Mouse (Mus musculus): ENCODE data around the gene Crybg1. TPM values are rescaled to one million over a fixed set of nuclear protein-coding genes. Genes with fewer than 3 reads are reported as not detected.

Crybg1 gene
- total and polyA plus RNA-seq, 3 experiments, result 3.9 to 6.6 (median 5.2) TPM

GRCm38 (mm10) chr10:44026105-44026504 lies 122.5 kb downstream of the Crybg1 start:
- dilution Hi-C loops (cut with MboI; ENCODE audit: extremely low pct_ligation_motif_present, extremely low pct_unique_long_range_greater_than_20kb, low sequenced_read_pairs), result no loop called here

GRCm38 (mm10) chr10:44024705-44025104 lies 123.9 kb downstream of the Crybg1 start:
- Histone ChIP-seq H3K9me3 (replicated peaks; ENCODE audit: low read length) (no peaks in the 10 kb centered on the region), H3K4me1 (ENCODE audit: control insufficient read depth in 1 of 2, insufficient read depth in 2 of 2) (peaks cover 2 to 4% of the 10 kb centered on the region in 2 experiments; a peak in 3 of 4 replicates), H3K9ac (ENCODE audit: insufficient read depth, low read depth) (no peak overlapping the region), H3K79me2 (replicated peaks; ENCODE audit: control insufficient read depth, extremely low read depth, insufficient read depth, poor library complexity, severe bottlenecking) (no peaks in the 10 kb centered on the region), H3K36me3 (replicated peaks in 1 of 2; ENCODE audit: control insufficient read depth in 1 of 2, insufficient read depth in 1 of 2, low read length in 1 of 2) (no peaks in the 10 kb centered on the region), H3K27ac (ENCODE audit: insufficient read depth, low read depth) (no peak overlapping the region), H3K27me3 (replicated peaks) (no peaks in the 10 kb centered on the region), H3K4me3 (replicated peaks in 1 of 3; ENCODE audit: low read depth in 2 of 3, low read length in 2 of 3, poor library complexity in 1 of 3) (no peak overlapping the region), H3K4me2 (ENCODE audit: insufficient read depth, low read depth, poor library complexity, severe bottlenecking) (no peak overlapping the region)
- dilution Hi-C loops (cut with MboI; ENCODE audit: extremely low pct_ligation_motif_present, extremely low pct_unique_long_range_greater_than_20kb, low sequenced_read_pairs) (no loop called here), in situ Hi-C loops (cut with MboI; ENCODE audit: low pct_ligation_motif_present, low pct_unique_long_range_greater_than_20kb, low sequenced_read_pairs) (no loop called here)
- no peak for DNase-seq (ENCODE audit: extremely low read depth)
- TF ChIP-seq RAD21 (IDR thresholded peaks at IDR 0.05; ENCODE audit: low read depth, low read length) (peak; percentile 12), CHD1 (IDR thresholded peaks at IDR 0.05; ENCODE audit: low read depth, low read length) (no peak), CTCF (conservative IDR thresholded peaks at IDR 0.05 in 1 of 2, IDR thresholded peaks at IDR 0.05 in 1 of 2; ENCODE audit: low read depth in 2 of 2, low read length in 2 of 2) (peak in 1 of 2 experiments; percentile 26; a peak in 1 of 4 replicates)

More at GRCm38 (mm10) chr10:44026105-44026504, 122.5 kb downstream of the Crybg1 start:
- H3K9me3 ChIP-seq (replicated peaks; ENCODE audit: low read length), result no peaks in the 10 kb centered on the region
- H3K79me2 ChIP-seq (replicated peaks; ENCODE audit: control insufficient read depth, extremely low read depth, insufficient read depth, poor library complexity, severe bottlenecking), result no peaks in the 10 kb centered on the region
- H3K4me2 ChIP-seq (ENCODE audit: insufficient read depth, low read depth, poor library complexity, severe bottlenecking), result no peak overlapping the region
- H3K27ac ChIP-seq (ENCODE audit: insufficient read depth, low read depth), result no peak overlapping the region
- in situ Hi-C loops (cut with MboI; ENCODE audit: low pct_ligation_motif_present, low pct_unique_long_range_greater_than_20kb, low sequenced_read_pairs), result no loop called here
- H3K36me3 ChIP-seq (replicated peaks in 1 of 2; ENCODE audit: control insufficient read depth in 1 of 2, insufficient read depth in 1 of 2, low read length in 1 of 2), result no peaks in the 10 kb centered on the region
- H3K27me3 ChIP-seq (replicated peaks), result no peaks in the 10 kb centered on the region
- no peak for DNase-seq (ENCODE audit: extremely low read depth)
- H3K4me1 ChIP-seq (ENCODE audit: control insufficient read depth in 1 of 2, insufficient read depth in 2 of 2), result peaks cover 3 to 12% of the 10 kb centered on the region in 2 experiments; a peak in 3 of 4 replicates
- no peak overlapping the region for H3K4me3 ChIP-seq (replicated peaks in 1 of 3; ENCODE audit: low read depth in 2 of 3, low read length in 2 of 3, poor library complexity in 1 of 3)
- TF ChIP-seq USF2 (conservative IDR thresholded peaks at IDR 0.05; ENCODE audit: low read depth, low read length) (no peak), TCF12 (IDR thresholded peaks at IDR 0.05; ENCODE audit: low read depth, low read length) (no peak), ZC3H11A (IDR thresholded peaks at IDR 0.05; ENCODE audit: low read depth, low read length) (no peak), RAD21 (IDR thresholded peaks at IDR 0.05; ENCODE audit: low read depth, low read length) (no peak), HCFC1 (IDR thresholded peaks at IDR 0.05; ENCODE audit: low read depth, low read length) (no peak), EP300 (IDR thresholded peaks at IDR 0.05; ENCODE audit: low read length) (no peak), IRF4 (IDR thresholded peaks at IDR 0.05; ENCODE audit: low read depth, low read length) (no peak)
- H3K9ac ChIP-seq (ENCODE audit: insufficient read depth, low read depth), result no peak overlapping the region

GRCm38 (mm10) chr10:44020141-44020540 lies 128.5 kb downstream of the Crybg1 start:
- Histone ChIP-seq H3K79me2 (replicated peaks; ENCODE audit: control insufficient read depth, extremely low read depth, insufficient read depth, poor library complexity, severe bottlenecking) (no peaks in the 10 kb centered on the region), H3K4me3 (replicated peaks in 1 of 3; ENCODE audit: low read depth in 2 of 3, low read length in 2 of 3, poor library complexity in 1 of 3) (no peak overlapping the region), H3K36me3 (replicated peaks in 1 of 2; ENCODE audit: control insufficient read depth in 1 of 2, insufficient read depth in 1 of 2, low read length in 1 of 2) (no peaks in the 10 kb centered on the region), H3K27me3 (replicated peaks) (no peaks in the 10 kb centered on the region), H3K27ac (ENCODE audit: insufficient read depth, low read depth) (no peak overlapping the region), H3K9me3 (replicated peaks; ENCODE audit: low read length) (no peaks in the 10 kb centered on the region), H3K4me2 (ENCODE audit: insufficient read depth, low read depth, poor library complexity, severe bottlenecking) (no peak overlapping the region), H3K4me1 (ENCODE audit: control insufficient read depth in 1 of 2, insufficient read depth in 2 of 2) (0 out of 4 replicates have a peak, but pooled peaks cover 0 to 2% of the 10 kb centered on the region in 2 experiments), H3K9ac (ENCODE audit: insufficient read depth, low read depth) (no peak overlapping the region)
- no peak for DNase-seq (ENCODE audit: extremely low read depth)
- TF ChIP-seq E2F4 (IDR thresholded peaks at IDR 0.05; ENCODE audit: insufficient replicate concordance, low read depth, low read length), result no peak
- dilution Hi-C loops (cut with MboI; ENCODE audit: extremely low pct_ligation_motif_present, extremely low pct_unique_long_range_greater_than_20kb, low sequenced_read_pairs) (no loop called here), in situ Hi-C loops (cut with MboI; ENCODE audit: low pct_ligation_motif_present, low pct_unique_long_range_greater_than_20kb, low sequenced_read_pairs) (no loop called here)
